Mouse (Mus musculus) kidney, adult 2 months (tissue): Measurements from ENCODE around the gene Fgf4.

Experiments used
- CTCF ChIP-seq: fragments of 200-500 bp; conservative IDR thresholded peaks from 2 replicates; pipeline ENCODE4 v1.5.1; 2011; ENCODE audit warnings: low read depth, mild to moderate bottlenecking, control low read depth, low read length, moderate library complexity, mixed read lengths; ENCODE audit not compliant: insufficient read depth, insufficient read length
- POLR2A ChIP-seq: fragments of 200-500 bp; IDR thresholded peaks from one replicate; pipeline ENCODE4 v1.6.1; 2011; ENCODE audit warnings: low read depth, low read length, control low read depth

- TF ChIP-seq CTCF (no peak), POLR2A (no peak)
These were observed 35.6 kb upstream of the Fgf4 start for GRCm38 (mm10) chr7:144811521-144811920.
